Mouse (Mus musculus) T-helper 17 cell (primary cell): ENCODE data around the gene Cap2.

Experiments used
- in situ Hi-C, 2 experiments: fragments of 300-600 bp; cut with MboI, MseI; formaldehyde crosslinking; loops; 1 replicate in 1 of 2; 2 replicates in 1 of 2; pipeline ENCODE4 v1.15.1; 2025; ENCODE audit warnings: high pct_unique_total_duplicates in 2 of 2

The Cap2 gene

DNA sequence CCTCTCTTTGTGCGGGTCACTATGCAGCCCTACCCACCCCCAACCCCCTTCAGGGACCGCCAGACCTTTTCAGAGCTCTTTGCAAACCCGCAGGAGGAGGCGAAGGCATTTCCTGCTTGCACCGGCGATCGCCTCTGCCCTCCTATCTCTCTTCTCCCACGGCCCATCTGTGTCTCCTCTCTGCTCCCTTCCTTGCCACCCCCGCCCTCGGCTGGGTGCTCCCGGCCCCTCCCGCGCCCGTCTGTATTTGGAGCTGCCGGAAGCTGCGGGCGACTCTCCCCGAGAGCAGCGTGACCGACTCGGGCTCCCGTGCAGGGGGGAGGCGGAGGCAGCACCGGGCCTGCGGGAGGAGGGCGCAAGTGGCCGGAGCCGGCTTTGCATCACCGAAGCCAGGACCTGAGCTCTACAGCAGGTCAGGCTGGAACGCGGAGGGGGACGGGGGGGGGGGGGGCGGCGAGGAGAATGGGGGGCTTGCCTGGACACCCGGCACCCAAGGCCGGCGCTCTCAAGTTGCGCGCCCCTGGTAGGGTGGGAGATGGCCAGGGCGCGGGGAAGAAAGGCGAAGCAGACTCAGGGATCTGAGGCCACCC is at the start of gene Cap2:
Gene Cap2 (plus strand): TSS at position 49 of the 590 bp plus-strand sequence.
- in situ Hi-C loops, result no loop called here

DNA sequence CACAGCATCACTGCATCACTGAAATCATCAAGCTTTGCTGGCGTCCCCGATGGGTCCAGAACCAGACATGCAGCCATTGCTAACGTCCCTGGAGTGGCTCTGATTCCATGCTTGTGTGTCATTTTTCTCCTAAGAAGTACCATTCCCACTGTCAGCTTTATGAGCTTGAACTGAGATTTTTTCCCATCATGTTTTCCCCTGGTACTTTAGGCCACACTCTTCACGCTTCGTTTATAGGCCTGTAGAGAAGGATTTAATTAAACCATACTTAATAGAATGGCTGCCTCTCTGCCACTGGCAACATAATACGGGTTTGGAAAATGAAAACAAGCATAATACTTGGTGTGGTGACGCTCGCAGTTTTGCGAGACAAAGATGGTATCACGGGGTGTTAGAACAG is 42.1 kb upstream of the Cap2 start:
- in situ Hi-C loops, result no loop called here

DNA sequence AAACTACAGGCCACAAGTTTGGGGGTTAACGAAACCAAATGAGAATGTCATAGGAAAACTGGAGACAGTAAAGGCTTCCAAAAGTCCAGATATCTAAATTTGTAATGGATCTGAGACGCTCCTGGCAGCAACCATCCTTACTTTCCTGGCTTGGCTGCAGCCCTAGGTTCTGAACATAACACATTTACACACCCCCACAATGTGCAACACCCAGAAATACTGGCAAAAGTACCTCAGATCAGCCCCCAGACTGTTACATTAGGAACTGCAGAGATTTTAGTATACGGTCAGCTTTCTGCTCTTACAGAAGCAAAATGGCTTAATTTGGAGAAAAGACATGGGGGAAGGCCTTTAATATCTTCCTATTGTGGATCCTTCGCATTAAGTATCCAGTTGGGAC is 39.4 kb upstream of the Cap2 start:
- in situ Hi-C loops, result no loop called here

DNA sequence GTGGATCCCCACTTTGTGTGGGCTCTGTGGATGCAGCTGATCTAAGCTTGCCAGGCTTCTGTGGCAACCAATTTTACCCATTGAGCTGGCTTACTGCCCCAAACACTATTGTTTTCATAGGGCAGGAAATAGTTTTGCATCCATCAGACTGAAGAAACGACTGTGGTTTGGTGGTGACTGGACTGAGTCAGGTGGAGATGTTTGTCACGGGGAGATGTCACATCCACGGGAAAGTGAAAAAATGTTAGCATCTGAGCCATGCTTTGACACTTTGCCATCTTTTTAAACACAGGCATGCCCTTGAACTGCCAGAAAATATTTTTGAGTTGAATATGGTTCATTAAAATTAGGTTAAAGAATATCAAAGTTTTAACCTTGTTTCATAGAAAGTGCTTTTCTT is 37.9 kb upstream of the Cap2 start:
- in situ Hi-C loops, result no loop called here

DNA sequence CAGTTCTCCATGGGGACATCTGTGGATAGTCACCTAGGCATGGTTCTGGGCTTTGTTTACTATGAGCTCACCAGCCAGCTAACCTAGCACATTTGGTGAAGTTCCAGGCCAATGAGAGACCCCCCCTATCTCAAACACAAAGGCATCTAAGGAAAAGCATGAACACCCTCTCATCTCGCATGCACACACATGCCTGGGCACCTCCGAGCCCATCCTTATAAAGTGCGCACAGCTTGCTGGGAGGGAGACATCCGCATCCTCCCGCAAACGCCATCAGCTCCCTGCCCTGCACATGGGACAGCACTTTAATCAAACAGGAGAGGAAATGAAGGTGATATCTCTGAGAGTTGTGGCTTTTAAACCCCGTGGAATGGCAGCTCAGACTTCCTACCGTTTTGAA is 33.4 kb upstream of the Cap2 start:
- in situ Hi-C loops, result no loop called here

DNA sequence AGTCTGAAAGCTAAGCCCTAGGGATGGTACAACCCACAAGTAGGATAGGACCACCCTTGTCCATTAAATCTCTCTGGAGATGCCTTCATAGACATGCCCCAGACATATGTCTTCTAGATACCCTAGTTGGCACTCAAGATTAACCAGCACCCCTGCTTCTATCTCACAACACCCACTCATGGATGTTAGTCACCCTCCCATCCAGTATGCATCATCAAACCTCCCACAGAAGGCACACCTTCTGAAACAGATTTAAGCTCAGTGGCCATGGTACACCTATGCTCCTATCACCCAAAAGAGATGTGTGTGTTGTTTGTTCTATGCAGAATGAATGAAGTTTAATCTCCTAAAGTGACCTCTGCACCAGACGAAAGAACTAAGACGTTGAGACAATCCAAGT is 32.1 kb upstream of the Cap2 start:
- in situ Hi-C loops, result no loop called here

DNA sequence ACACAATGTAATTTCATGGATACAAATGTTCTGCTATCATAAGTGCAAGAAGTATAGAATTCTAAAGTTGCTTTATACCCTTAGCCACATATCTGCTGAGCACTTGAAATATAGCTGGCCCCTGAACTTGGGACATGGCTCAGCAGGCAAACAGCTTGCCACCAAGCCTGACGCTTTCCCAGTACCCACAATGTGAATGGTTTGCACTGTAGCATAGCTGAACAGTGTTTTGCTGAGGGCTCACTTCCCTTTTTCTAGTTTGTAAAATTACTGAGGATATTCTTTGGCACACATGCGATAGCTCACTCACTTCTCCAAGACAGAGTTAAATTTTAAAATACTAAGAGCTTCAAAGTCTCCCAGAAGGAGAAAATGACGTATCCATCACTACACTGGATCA is 20.4 kb upstream of the Cap2 start:
- in situ Hi-C loops, result no loop called here

DNA sequence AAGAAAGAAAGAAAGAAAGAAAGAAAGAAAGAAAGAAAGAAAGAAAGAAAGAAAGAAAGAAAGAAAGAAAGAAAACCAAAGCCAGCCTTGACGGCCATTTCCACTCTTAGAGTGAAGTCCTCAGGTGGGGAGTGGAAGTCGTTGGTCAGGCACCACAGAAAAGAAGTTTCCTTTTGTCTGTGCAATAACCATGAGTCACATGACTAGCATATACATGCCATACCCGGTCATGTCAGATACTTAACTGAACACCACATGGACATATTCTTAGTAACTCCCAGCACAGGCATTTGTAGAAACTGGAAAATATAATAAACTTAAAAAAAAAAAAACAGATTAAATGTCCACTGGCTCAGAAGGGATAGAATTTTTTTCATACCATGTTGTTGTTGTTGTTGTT is 16.0 kb upstream of the Cap2 start:
- in situ Hi-C loops, result no loop called here

DNA sequence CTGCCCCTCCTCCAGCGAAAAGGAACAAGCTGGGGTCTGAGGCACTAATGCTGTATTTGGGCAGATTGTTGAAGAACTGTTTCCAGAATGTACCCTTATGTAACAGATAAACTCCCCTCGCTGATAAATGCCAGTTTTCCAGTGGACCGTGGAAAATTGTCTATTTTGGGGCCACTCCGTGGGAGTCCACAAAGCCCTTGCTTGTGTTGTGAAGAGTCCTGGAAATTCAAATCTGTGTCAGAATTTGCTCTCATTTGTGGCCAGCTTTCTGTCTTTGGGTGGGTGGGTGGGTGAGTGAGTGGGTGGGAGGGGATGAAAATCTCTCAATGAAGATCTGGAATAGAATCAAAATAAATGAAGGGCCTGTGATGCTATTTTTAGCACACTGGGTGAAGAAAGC is 13.5 kb upstream of the Cap2 start:
- in situ Hi-C loops, result no loop called here

DNA sequence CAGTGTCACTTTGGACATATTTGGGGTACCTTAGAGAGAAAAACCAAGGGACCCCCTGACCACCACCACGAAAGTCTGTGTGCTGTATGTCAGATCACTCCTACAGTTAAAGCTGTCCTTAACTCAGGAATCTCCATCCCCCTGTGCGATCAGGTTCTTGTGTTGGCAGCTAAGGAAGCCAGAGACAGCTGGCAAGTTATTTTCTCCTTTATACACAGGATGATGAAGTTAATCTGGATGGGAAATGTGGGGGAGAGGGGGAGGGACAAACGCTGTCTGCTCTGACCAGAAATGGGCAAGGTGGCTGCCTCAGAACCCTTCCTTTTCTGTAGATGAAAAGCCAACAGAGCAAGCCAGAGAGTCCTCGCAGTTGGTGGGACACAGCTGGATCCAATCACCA is 11.0 kb upstream of the Cap2 start:
- in situ Hi-C loops, result no loop called here

DNA sequence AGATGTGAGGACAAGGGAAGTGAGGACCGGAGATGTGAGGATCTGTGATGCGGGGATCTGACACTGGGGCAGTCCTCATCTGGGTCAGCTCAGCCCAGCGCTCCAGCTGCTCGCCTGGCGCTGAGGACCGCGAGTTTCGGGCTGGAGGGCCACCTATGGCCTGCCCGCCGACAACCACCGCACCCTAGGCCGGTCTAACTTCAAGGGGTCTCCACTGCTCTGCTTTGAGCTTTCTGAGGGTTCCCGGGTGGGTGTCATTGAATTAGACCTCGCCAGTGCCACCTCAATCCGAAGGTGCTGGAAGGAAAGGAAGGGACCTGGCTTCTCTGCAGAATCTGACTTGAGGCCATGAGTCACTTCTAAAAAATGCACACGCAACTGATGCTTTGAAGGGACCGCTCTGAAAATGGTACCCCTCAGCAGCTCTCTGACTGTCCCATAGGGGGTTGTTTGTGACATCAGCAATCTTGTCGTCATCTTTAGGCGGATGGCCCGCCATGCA is 793 bp downstream of the Cap2 start:
- in situ Hi-C loops, result no loop called here

DNA sequence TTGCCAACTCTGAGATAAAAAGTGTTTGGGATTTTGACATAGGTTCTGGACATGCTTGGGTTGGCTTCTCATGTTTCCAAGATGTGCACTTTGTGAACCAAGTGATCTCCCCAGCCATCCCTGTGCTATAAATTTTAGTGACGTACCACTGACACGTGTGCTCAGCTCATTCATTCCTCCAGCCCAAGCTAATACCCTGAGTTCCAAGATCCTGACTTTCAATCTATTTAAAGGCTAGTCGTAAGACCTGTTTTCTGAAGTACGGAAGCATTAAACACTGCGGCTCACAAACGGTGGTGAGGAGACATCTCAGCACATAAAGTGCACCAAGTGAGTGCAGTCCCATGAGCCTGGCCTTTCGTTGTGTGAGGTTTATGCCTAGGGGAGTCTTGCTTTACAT is 6.3 kb downstream of the Cap2 start:
- in situ Hi-C loops, result no loop called here

DNA sequence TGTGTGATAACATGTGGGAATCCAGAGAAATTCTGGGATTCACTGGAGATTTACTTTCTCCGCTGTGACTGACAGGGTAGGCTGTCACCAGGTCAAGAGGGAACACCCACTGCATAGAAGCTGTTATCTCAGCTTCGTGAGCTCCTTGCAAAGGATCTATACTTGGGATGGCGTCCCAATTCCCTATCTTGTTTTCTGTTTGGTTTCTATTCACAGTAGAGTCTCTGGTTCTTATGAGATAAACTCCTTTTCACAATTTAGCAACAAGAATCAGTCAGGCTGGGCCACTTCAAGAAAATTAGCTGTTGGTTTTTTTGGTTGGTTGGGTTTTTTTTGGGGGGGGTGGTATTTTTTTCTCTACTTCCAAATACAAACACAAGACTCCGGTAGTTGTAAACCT is 7.2 kb downstream of the Cap2 start:
- in situ Hi-C loops, result no loop called here

DNA sequence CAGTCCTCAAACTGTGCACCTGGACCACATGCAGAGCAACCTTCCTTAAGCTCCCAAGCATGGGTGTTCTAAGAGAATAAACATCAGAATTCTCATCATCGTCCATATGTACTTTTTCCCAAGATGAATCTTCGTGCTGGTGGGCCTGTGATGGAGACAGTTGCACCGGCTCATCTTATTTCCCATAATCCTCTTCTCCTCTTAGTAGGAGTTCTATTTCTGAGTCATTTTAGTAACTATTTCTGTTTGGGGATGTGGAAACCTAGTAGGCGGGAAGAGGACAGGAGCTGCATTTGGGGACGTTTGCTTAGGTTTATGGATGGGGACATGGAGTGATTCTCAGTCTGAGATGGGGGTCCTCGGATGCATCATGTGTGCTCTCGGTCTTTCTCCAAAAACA is 8.8 kb downstream of the Cap2 start:
- in situ Hi-C loops, result no loop called here

DNA sequence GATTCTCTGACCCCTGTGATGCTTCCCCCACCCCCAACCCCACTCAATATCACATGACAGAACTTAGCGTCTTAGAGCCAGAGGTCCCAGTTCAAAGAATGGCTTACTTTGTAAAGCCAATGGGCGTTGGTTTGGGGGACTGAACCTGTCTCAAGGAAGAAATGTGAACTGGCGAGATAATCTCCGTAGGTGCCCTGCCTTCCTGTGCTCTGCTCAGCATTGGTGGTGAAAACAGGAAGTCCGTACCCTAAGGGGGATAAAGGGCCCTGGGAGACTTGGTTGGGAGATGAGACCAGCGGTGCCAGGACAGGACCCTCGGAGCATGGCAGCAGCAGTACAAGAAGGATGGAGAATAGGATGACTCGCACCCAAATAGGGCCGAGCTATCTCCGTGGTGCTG is 12.8 kb downstream of the Cap2 start:
- in situ Hi-C loops, result no loop called here

DNA sequence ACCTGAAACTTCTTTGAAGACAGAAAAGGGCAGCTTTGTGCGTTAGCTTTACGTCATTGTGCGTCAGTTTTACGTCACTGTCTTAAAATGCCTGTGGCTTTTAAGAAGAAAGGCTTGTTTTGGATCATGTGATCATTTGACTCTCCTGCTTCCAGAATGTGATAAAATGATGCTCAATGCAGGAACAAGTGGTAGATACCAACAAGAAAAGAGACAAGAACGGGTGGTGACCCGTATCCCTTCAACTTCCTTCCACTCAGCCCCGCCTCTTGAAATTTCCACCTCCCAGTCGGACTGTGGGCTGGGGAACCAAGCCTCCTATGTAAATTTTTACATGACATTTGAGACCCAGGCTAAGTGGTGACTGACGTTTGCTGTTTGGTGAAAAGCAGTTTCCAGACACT is 13.5 kb downstream of the Cap2 start:
- in situ Hi-C loops, result no loop called here

DNA sequence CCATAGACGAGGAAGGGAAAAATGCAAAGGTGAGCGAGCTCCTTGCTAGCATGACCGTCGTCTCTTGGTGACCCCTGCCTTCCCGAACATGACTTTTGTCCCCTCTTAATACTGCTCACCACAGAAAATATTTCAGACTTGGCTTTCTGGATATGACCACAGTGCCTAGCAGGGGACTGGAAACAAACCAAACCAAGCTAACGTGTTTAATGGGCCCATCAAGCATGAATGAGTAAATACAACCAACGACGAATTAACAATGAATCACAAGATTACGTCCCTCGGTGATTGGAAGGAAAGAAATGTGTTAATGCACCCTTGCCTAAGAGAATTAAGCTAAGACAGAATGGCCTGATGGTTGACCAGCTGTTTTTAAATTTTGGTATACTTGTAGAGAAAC is 13.9 kb downstream of the Cap2 start:
- in situ Hi-C loops, result no loop called here

DNA sequence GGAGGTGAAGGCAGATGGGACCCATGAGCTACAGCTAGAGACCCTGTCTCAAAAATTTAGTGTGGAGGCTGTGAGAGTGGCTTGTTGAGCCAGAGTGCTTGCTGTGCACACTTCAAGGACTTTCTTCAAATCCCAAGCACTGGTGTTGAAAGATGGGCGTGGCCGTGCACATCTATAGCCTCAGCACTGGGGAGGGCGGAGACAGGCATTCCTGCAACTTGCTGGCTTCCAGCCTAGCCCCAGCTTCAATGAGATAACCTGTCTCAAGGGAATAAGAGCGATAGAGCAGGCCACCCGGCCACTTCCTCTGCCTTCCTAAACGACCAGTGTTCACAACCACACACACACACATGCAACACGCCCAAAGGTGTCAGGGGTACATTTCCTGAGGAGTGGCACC is 14.5 kb downstream of the Cap2 start:
- in situ Hi-C loops, result no loop called here

DNA sequence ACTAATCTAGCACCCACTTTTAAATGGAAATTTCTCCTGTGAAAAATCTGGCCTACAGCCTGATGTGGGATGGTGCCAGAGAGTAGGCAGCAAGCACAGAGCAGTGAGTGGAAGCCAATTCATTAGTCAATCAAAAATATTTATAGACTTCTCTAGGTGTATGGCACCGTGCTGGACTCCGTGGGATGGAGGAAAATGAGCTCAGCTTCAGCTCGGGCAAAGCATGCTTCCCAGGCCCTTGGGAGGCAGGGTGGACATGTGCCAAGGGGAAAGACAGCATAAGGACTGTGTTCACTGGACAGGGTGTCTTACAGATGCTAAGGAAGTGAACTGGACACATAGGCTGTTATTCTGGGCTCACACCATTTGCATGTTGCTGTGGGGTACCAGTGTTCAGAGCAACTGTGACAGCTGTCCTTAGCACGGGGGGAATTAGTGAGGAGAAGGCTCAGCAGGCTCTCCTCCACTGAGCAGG is 15.6 kb downstream of the Cap2 start:
- in situ Hi-C loops, result no loop called here

DNA sequence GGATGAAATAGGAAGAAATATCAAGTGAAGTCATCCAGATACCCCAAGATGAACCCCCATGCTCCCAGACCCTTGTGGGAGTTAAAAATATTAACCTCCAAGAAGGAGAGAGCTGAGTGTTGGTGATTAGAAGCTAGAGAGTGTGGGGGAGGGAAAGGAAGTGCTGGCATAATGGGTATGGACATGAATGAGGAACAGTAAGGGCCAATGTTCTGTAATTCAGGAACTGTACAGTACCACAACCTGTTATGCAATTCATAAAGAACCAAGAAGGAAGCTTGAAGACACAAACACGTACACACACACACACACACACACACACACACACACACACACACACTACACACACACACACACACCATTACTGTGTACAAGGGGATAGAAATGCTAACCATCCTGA is 19.8 kb downstream of the Cap2 start:
- in situ Hi-C loops, result no loop called here

DNA sequence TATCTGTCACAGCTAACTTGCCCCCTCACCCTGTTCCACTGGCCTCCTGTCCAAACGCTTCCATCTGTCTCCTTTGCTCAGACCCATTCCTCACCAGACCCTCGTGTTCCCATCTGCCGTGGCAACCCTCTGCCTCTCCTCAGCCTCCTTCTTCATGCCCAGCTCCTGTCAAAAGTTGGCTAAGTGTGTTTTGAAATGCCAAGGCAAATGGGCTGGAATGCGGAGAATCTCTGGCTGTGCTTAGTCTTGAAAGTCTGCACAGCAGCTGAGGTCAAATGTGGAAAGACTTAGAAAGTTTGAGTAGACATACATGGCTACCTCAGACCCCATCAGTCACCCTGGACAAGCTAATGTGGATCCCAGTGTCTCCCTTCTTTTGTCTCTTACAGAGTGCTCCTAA is 21.1 kb downstream of the Cap2 start:
- in situ Hi-C loops, result no loop called here

DNA sequence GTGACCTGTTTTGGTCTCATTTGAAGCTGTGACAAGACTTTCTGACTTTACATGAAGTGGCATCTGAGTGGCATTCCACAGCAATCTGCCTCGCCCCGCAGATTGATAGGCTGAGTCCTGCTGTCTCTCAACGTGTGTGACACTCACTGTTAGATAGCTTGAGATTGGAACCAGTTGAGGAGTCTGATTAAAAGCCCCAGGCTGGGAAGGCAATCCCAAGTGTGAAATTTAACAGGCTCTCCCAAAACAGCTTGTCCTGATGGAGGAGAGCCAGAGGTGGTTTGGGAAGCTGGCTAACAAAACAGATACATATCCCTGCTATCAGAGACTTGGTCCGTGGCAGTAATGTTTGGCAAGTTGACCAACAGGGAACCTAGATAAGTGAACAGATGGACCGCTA is 21.6 kb downstream of the Cap2 start:
- in situ Hi-C loops, result no loop called here

DNA sequence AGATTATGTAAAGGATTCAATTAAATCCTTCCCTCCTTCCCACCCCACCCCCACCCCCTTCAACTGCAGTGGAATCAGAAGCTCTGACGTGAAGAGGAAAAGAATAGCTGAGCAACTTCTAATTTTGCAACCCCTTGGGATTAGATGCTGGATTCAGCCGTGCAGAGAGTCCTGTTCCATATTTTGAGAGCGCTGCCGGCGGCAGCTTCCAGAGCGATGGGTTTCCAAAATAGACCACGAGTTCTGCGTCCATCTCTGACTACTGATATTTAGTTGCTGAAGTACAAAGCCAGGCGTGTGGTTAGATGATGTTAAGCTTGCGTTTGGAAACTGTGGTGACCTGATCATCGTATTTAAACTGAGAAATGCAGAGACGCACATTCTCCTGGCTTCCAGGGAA is 22.1 kb downstream of the Cap2 start:
- in situ Hi-C loops, result no loop called here
